Mouse (Mus musculus): ENCODE results near the gene Wdr4.

GRCm38 (mm10) chr17:31486616-31487198 lies 33.1 kb downstream of the Wdr4 start:
- TF ChIP-seq CTCF (IDR thresholded peaks at IDR 0.05; ENCODE audit: low read depth, low read length) (no peak), POLR2A (IDR thresholded peaks at IDR 0.05; ENCODE audit: borderline replicate concordance, low read depth, low read length) (no peak)
